Mouse (Mus musculus): ENCODE data around the gene Yipf3. TPM values are rescaled to one million over a fixed set of nuclear protein-coding genes. Genes with fewer than 3 reads are reported as not detected.
A peak's percentile ranks its signal among the peaks of the same experiment; 100 is the strongest.

Gene Yipf3
- polyA plus RNA-seq, 1 experiment from 2014 or later: 99.6 TPM

DNA sequence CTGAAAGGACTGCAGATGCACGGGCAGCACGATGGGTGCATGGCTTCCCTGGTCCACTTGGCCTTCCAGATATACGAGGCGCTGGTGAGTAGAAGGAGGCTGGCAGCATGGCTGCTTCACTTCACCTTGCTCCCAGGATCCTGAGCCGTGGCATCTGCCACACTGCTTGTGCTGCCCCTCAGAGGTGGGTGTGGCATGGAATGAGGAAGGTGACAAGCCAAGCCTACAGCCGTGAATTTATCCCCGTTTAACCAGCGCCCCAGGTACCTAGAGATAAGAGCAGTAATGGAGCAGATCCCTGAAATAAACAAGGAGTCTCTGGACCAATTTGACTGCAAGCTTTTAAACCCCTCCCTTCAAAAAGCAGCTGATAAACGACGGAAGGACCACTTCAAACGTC, 6.4 kb upstream of the Yipf3 start:
- WGBS: 90% methylated on average over 11 of the region's 11 CpGs
- no peak overlapping the region for H3K4me3 ChIP-seq
- peaks cover 2% of the 10 kb centered on the region for H3K4me1 ChIP-seq (replicated peaks)
- peaks cover 90% of the 10 kb centered on the region for H3K36me3 ChIP-seq
- no peak overlapping the region for H3K9ac ChIP-seq
- H3K27me3 ChIP-seq: no peaks in the 10 kb centered on the region
- H3K27ac ChIP-seq (replicated peaks): no peak overlapping the region
- no peak overlapping the region for H3K4me2 ChIP-seq
- ATAC-seq (ENCODE audit: low FRiP score, low read depth): no peak
- H3K9me3 ChIP-seq: no peaks in the 10 kb centered on the region

DNA sequence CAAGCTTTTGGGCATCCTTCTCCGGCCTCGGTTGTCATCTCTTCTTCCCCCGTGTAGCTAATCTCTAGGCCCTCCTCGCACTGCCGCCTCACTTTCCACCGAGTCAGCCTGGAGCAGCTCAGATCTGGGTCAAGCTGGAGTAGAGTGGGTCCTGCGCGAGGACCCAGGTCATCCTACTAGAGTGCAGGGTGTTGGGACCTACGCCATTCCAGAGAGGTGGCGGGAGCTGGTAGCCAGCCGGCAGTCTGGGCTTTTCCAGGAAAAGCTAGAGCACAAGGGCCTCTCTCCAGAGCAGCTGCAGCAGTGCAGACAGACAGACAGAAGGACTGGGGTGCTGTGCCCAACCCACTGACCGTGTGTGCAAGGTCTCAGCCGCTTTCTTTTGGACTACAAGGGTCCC, 5.6 kb upstream of the Yipf3 start:
- H3K4me3 ChIP-seq: no peak overlapping the region
- ATAC-seq (ENCODE audit: low FRiP score, low read depth): no peak
- no peak overlapping the region for H3K27ac ChIP-seq (replicated peaks)
- 91% methylated on average over 13 of the region's 13 CpGs for WGBS
- H3K27me3 ChIP-seq: no peaks in the 10 kb centered on the region
- H3K9ac ChIP-seq: no peak overlapping the region
- H3K4me2 ChIP-seq: no peak overlapping the region
- peaks cover 10% of the 10 kb centered on the region for H3K4me1 ChIP-seq (replicated peaks)
- no peaks in the 10 kb centered on the region for H3K9me3 ChIP-seq
- peaks cover 83% of the 10 kb centered on the region for H3K36me3 ChIP-seq

- Histone ChIP-seq H3K9me3 (no peaks in the 10 kb centered on the region), H3K27ac (replicated peaks) (no peak overlapping the region), H3K36me3 (peaks cover 78% of the 10 kb centered on the region), H3K4me3 (no peak overlapping the region), H3K27me3 (no peaks in the 10 kb centered on the region), H3K9ac (no peak overlapping the region), H3K4me1 (replicated peaks) (peaks cover 10% of the 10 kb centered on the region), H3K4me2 (no peak overlapping the region)
- 85% methylated on average over 4 of the region's 4 CpGs for WGBS
- no peak for ATAC-seq (ENCODE audit: low FRiP score, low read depth)
Measured at GRCm38 (mm10) chr17:46242993-46243392, 4.9 kb upstream of the Yipf3 start.

GRCm38 (mm10) chr17:46243624-46244023, 4.3 kb upstream of the Yipf3 start:
- H3K9ac ChIP-seq: no peak overlapping the region
- H3K4me3 ChIP-seq: no peak overlapping the region
- 67% methylated on average over 2 of the region's 2 CpGs for WGBS
- H3K4me2 ChIP-seq: no peak overlapping the region
- H3K27ac ChIP-seq (replicated peaks): no peak overlapping the region
- no peaks in the 10 kb centered on the region for H3K27me3 ChIP-seq
- H3K9me3 ChIP-seq: no peaks in the 10 kb centered on the region
- H3K36me3 ChIP-seq: peaks cover 71% of the 10 kb centered on the region
- no peak for ATAC-seq (ENCODE audit: low FRiP score, low read depth)
- peaks cover 12% of the 10 kb centered on the region for H3K4me1 ChIP-seq (replicated peaks)

GRCm38 (mm10) chr17:46244579-46244978, 3.3 kb upstream of the Yipf3 start:
- Histone ChIP-seq H3K27me3 (no peaks in the 10 kb centered on the region), H3K4me2 (no peak overlapping the region), H3K36me3 (peaks cover 62% of the 10 kb centered on the region), H3K4me3 (no peak overlapping the region), H3K27ac (replicated peaks) (no peak overlapping the region), H3K4me1 (replicated peaks) (peaks cover 22% of the 10 kb centered on the region), H3K9me3 (no peaks in the 10 kb centered on the region), H3K9ac (no peak overlapping the region)
- WGBS: 60% methylated on average over 10 of the region's 10 CpGs
- no peak for ATAC-seq (ENCODE audit: low FRiP score, low read depth)

DNA sequence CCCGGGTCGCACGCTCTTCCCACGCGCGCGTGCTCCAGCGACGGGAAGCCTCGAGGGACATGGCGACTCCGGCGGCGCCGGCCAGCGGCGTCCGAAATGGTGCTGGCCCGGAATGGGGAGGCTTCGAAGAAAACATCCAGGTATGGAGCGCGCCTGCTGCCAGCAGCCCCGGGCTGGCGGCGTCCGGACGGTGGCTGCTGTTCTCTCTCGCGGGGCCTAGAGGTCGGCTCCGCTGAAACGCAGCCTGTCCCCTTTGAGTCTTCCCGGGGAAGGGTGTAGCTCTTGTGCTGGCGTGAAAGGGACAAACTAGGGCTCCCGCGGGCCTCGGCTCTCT, 276 bp downstream of the Yipf3 start:
- Histone ChIP-seq H3K9me3 (no peaks in the 10 kb centered on the region), H3K4me2 (peak overlapping the region; percentile 83), H3K36me3 (peaks cover 53% of the 10 kb centered on the region), H3K4me1 (replicated peaks) (peaks cover 26% of the 10 kb centered on the region), H3K9ac (peak overlapping the region; percentile 86), H3K27ac (replicated peaks) (peak overlapping the region; percentile 80), H3K27me3 (no peaks in the 10 kb centered on the region), H3K4me3 (peak overlapping the region; percentile 75)
- ATAC-seq (ENCODE audit: low FRiP score, low read depth): peak; percentile 60
- under 1% methylated on average over 37 of the region's 37 CpGs for WGBS

DNA sequence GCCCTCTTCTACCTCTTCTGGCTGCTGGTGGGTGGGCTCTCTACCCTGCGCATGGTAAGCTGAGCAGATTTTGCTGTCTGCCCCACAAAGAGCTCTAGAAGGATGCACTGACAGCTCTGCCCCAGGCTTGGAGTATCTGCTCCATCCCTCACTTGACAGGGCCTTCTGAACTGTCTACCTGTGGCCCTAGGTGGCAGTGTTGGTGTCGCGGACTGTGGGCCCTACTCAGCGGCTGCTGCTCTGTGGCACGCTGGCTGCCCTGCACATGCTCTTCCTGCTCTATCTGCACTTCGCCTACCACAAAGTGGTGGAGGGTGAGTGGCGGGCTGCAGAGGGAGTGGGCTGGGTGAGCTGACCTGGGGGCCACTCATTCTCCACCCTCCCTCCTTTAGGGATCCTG, 3.3 kb downstream of the Yipf3 start:
- H3K4me1 ChIP-seq (replicated peaks): peaks cover 50% of the 10 kb centered on the region
- no peak overlapping the region for H3K9ac ChIP-seq
- WGBS: 85% methylated on average over 7 of the region's 7 CpGs

GRCm38 (mm10) chr17:46252571-46253451, 4.9 kb downstream of the Yipf3 start:
- WGBS: 51% methylated on average over 14 of the region's 14 CpGs
- peak overlapping the region; percentile 79; the same call in 1 of the 2 replicates for H3K9ac ChIP-seq

More for the DNA sequence above, 3.3 kb downstream of the Yipf3 start:
- no peaks in the 10 kb centered on the region for H3K27me3 ChIP-seq
- ATAC-seq (ENCODE audit: low FRiP score, low read depth): no peak
- no peak overlapping the region for H3K27ac ChIP-seq (replicated peaks)
- peaks cover 28% of the 10 kb centered on the region for H3K36me3 ChIP-seq
- H3K4me3 ChIP-seq: no peak overlapping the region
- no peak overlapping the region for H3K4me2 ChIP-seq
- H3K9me3 ChIP-seq: no peaks in the 10 kb centered on the region

DNA sequence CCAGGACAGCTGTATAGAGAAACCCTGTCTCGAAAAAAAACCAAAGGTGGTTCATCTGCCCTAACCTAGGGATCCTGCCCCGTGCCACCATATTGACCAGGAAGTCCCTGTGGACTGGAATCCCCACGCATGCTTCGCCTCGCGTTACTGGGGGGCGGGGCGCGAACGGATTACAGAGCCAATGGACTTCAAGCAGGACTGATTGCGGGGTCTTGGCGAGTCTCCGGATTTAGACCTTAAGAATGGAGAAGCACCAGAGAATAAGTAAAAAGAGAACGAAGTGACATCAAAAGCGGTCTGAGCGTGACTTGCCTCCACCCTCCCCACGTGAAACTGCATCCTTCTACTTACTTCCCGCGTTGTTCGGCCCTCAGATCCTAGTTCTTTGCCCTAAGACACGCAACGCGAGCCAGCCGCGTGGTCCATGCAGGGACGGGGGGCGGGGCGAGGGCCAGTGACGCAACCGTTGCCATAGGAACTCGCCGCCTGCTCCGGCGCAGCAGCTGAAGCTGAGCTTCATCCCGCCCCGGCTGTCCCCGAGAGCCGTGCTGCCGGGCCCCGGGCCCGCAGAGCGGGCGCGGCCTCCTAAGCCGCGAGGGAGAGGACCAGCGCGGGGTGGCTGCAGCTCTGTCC, 5.7 kb downstream of the Yipf3 start, which contains the start of gene Lrrc73:
Gene Lrrc73 (plus strand): TSS at position 80 of the 633 bp plus-strand sequence.
- H3K4me3 ChIP-seq: peak within 1 kb of the TSS; percentile 70
- H3K27me3 ChIP-seq: no peaks in the 10 kb centered on the region
- H3K9ac ChIP-seq: peak within 1 kb of the TSS; percentile 79
- H3K27ac ChIP-seq (replicated peaks): peak within 1 kb of the TSS; percentile 76
- peak within 1 kb of the TSS; percentile 73 for H3K4me2 ChIP-seq
- 2% methylated on average over 48 of the region's 48 CpGs for WGBS
- ATAC-seq (ENCODE audit: low FRiP score, low read depth): peak; percentile 90
- no peaks in the 10 kb centered on the region for H3K9me3 ChIP-seq
- peaks cover 38% of the 10 kb centered on the region for H3K4me1 ChIP-seq (replicated peaks)
- H3K36me3 ChIP-seq: peaks cover 41% of the 10 kb centered on the region

More at GRCm38 (mm10) chr17:46252571-46253451, 4.9 kb downstream of the Yipf3 start:
- ATAC-seq (ENCODE audit: low FRiP score, low read depth): no peak; the same call in 1 of the 2 replicates
- Histone ChIP-seq H3K27ac (replicated peaks) (peak overlapping the region; percentile 76; the same call in 1 of the 2 replicates), H3K27me3 (no peaks in the 10 kb centered on the region), H3K9me3 (no peaks in the 10 kb centered on the region), H3K4me2 (peak overlapping the region; percentile 73), H3K4me3 (peak overlapping the region; percentile 70), H3K4me1 (replicated peaks) (peaks cover 40% of the 10 kb centered on the region), H3K36me3 (peaks cover 36% of the 10 kb centered on the region)

- no peaks in the 10 kb centered on the region for H3K9me3 ChIP-seq
Measured at GRCm38 (mm10) chr17:46254106-46254505, 6.2 kb downstream of the Yipf3 start.

GRCm38 (mm10) chr17:46255147-46255546, 7.3 kb downstream of the Yipf3 start:
- H3K27me3 ChIP-seq: no peaks in the 10 kb centered on the region
- no peak for ATAC-seq (ENCODE audit: low FRiP score, low read depth)
- H3K4me2 ChIP-seq: peak overlapping the region; percentile 73
- H3K9ac ChIP-seq: peak overlapping the region; percentile 79
- H3K9me3 ChIP-seq: no peaks in the 10 kb centered on the region
- H3K4me3 ChIP-seq: peak overlapping the region; percentile 70
- peaks cover 50% of the 10 kb centered on the region for H3K36me3 ChIP-seq
- peaks cover 26% of the 10 kb centered on the region for H3K4me1 ChIP-seq (replicated peaks)
- WGBS: 31% methylated on average over 6 of the region's 6 CpGs
- H3K27ac ChIP-seq (replicated peaks): no peak overlapping the region

More at GRCm38 (mm10) chr17:46254106-46254505, 6.2 kb downstream of the Yipf3 start:
- Histone ChIP-seq H3K36me3 (peaks cover 42% of the 10 kb centered on the region), H3K4me3 (peak overlapping the region; percentile 70), H3K27me3 (no peaks in the 10 kb centered on the region), H3K27ac (replicated peaks) (peak overlapping the region; percentile 76), H3K4me2 (peak overlapping the region; percentile 73), H3K9ac (peak overlapping the region; percentile 79), H3K4me1 (replicated peaks) (peaks cover 33% of the 10 kb centered on the region)
- WGBS: under 1% methylated on average over 44 of the region's 54 CpGs
- ATAC-seq (ENCODE audit: low FRiP score, low read depth): peak; percentile 15

Measured in hindbrain, embryonic 15.5 days (tissue).